Mouse (Mus musculus): ENCODE measurements around the gene Smc3.
"Not testable (repeated sequence)": the region's sequence is repeated elsewhere in the genome, so short reads cannot be mapped to it uniquely, and the experiment has no call there.

DNA sequence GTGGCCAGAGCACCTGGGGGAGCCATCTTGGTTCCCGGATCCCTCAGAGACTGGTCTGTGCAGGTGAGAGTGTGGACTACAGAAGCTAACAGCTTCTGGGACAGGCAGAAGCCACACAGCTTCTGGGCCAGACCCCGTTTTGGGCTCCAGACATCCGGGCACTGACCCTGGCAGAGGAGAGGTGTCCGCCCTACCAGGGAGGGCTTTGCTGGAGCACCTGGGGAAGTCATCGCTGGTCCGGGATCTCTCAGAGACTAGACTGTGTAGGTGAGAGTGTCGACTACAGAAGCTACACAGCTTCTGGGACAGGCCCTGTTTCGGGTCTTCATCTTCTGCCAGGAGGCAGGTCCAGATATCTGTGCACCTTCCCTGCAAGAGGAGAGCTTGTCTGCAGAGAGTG is 19.9 kb upstream of the Smc3 start:
- TF ChIP-seq EP300 (IDR thresholded peaks at IDR 0.05; ENCODE audit: low read length); USF1 (IDR thresholded peaks at IDR 0.05; ENCODE audit: low read depth, low read length); TCF12 (IDR thresholded peaks at IDR 0.05; ENCODE audit: low read depth, low read length); MAZ (IDR thresholded peaks at IDR 0.05; ENCODE audit: low read depth, low read length); RAD21 (IDR thresholded peaks at IDR 0.05; ENCODE audit: low read depth, low read length); NELFE (IDR thresholded peaks at IDR 0.05; ENCODE audit: low read depth, low read length); CTCF (conservative IDR thresholded peaks at IDR 0.05 in 1 of 2, IDR thresholded peaks at IDR 0.05 in 1 of 2; ENCODE audit: low read depth in 2 of 2, low read length in 2 of 2); ZC3H11A (IDR thresholded peaks at IDR 0.05; ENCODE audit: low read depth, low read length); E2F4 (IDR thresholded peaks at IDR 0.05; ENCODE audit: insufficient replicate concordance, low read depth, low read length); POLR2A (IDR thresholded peaks at IDR 0.05; ENCODE audit: low read depth, low read length); PAX5 (IDR thresholded peaks at IDR 0.05; ENCODE audit: low read length); MAFK (IDR thresholded peaks at IDR 0.05; ENCODE audit: insufficient replicate concordance, low read length); ZNF384 (IDR thresholded peaks at IDR 0.05; ENCODE audit: low read depth, low read length): not testable (repeated sequence)

All from CH12.LX (cell line).